Mouse (Mus musculus) CH12.LX (cell line): ENCODE data around the gene C2cd4b.

Source experiments
- CHD1 ChIP-seq: IDR thresholded peaks from 2 replicates; pipeline ENCODE4 v1.6.1; 2012; ENCODE audit warnings: low read depth, low read length, improper control_type of control experiment, inconsistent platforms
- CTCF ChIP-seq, 2 experiments: IDR thresholded peaks in 1 of 2; conservative IDR thresholded peaks in 1 of 2; 2 replicates each; pipeline ENCODE4 v1.5.1; 2011 to 2012; ENCODE audit warnings: low read depth in 2 of 2, low read length in 2 of 2, improper control_type of control experiment in 1 of 2, inconsistent platforms in 1 of 2, mild to moderate bottlenecking in 1 of 2, moderate library complexity in 1 of 2
- E2F4 ChIP-seq: IDR thresholded peaks from 2 replicates; pipeline ENCODE4 v1.6.1; 2011; ENCODE audit warnings: low read depth, low read length, improper control_type of control experiment; ENCODE audit not compliant: insufficient replicate concordance
- ELF1 ChIP-seq: IDR thresholded peaks from 2 replicates; pipeline ENCODE4 v1.6.1; 2014; ENCODE audit warnings: low read depth, mild to moderate bottlenecking, inconsistent platforms, low read length, improper control_type of control experiment
- MAX ChIP-seq: IDR thresholded peaks from 2 replicates; pipeline ENCODE4 v1.6.1; 2011; ENCODE audit warnings: low read length, improper control_type of control experiment
- NRF1 ChIP-seq: IDR thresholded peaks from 2 replicates; pipeline ENCODE4 v1.6.1; 2014; ENCODE audit warnings: low read depth, mild to moderate bottlenecking, inconsistent platforms, low read length, improper control_type of control experiment, moderate library complexity
- POLR2A ChIP-seq: IDR thresholded peaks from 2 replicates; pipeline ENCODE4 v1.6.1; 2011; ENCODE audit warnings: low read depth, mild to moderate bottlenecking, improper control_type of control experiment, low read length
- TCF12 ChIP-seq: IDR thresholded peaks from 2 replicates; pipeline ENCODE4 v1.6.1; 2014; ENCODE audit warnings: low read depth, mild to moderate bottlenecking, inconsistent platforms, low read length, improper control_type of control experiment
- USF2 ChIP-seq: conservative IDR thresholded peaks from 2 replicates; pipeline ENCODE4 v1.6.1; 2011; ENCODE audit warnings: low read depth, low read length, improper control_type of control experiment
- ZC3H11A ChIP-seq: IDR thresholded peaks from 2 replicates; pipeline ENCODE4 v1.6.1; 2012; ENCODE audit warnings: low read depth, mild to moderate bottlenecking, inconsistent platforms, low read length, improper control_type of control experiment
- ZKSCAN1 ChIP-seq: IDR thresholded peaks from 2 replicates; pipeline ENCODE4 v1.6.1; 2012; ENCODE audit warnings: low read depth, inconsistent platforms, low read length, improper control_type of control experiment, borderline replicate concordance
- ZNF384 ChIP-seq: IDR thresholded peaks from 2 replicates; pipeline ENCODE4 v1.6.1; 2012; ENCODE audit warnings: low read depth, low read length, improper control_type of control experiment, inconsistent platforms

- no peak for TF ChIP-seq POLR2A
- TF ChIP-seq ZKSCAN1: no peak
- TF ChIP-seq CTCF (conservative IDR thresholded peaks at IDR 0.05 in 1 of 2, IDR thresholded peaks at IDR 0.05 in 1 of 2; ENCODE audit: low read depth in 2 of 2, low read length in 2 of 2): no peak
- no peak for TF ChIP-seq E2F4
- TF ChIP-seq MAX: no peak
- no peak for TF ChIP-seq NRF1
- TF ChIP-seq TCF12: no peak
- TF ChIP-seq ZNF384: no peak
- TF ChIP-seq ZC3H11A: no peak
- TF ChIP-seq ELF1: no peak
- TF ChIP-seq CHD1: no peak
- no peak for TF ChIP-seq USF2
These were observed at the start of gene C2cd4b for GRCm38 (mm10) chr9:67759163-67759955.
